Mouse (Mus musculus) olfactory bulb, adult 2 months (tissue): Measurements from ENCODE around the gene Anks3.

Experiments used
- CTCF ChIP-seq: fragments of 200-500 bp; IDR thresholded peaks from 2 replicates; pipeline ENCODE4 v1.5.1; 2012; ENCODE audit warnings: low read depth, mild to moderate bottlenecking, low read length, moderate library complexity; ENCODE audit not compliant: insufficient read depth
- POLR2A ChIP-seq: fragments of 200-500 bp; IDR thresholded peaks from 2 replicates; pipeline ENCODE4 v1.6.1; 2012; ENCODE audit warnings: mild to moderate bottlenecking, low read depth, low read length, moderate library complexity; ENCODE audit not compliant: insufficient read depth

- TF ChIP-seq POLR2A (no peak), CTCF (no peak)
Observed at GRCm38 (mm10) chr16:4976180-4976579, 12.2 kb upstream of the Anks3 start.
